Mouse (Mus musculus): Measurements from ENCODE around the gene Spg7. TPM values are rescaled to one million over a fixed set of nuclear protein-coding genes. Genes with fewer than 3 reads are reported as not detected.
"Not testable (repeated sequence)": the region's sequence is repeated elsewhere in the genome, so short reads cannot be mapped to it uniquely, and the experiment has no call there.

Spg7 gene
- polyA plus RNA-seq, 1 experiment, result 63.5 TPM

DNA sequence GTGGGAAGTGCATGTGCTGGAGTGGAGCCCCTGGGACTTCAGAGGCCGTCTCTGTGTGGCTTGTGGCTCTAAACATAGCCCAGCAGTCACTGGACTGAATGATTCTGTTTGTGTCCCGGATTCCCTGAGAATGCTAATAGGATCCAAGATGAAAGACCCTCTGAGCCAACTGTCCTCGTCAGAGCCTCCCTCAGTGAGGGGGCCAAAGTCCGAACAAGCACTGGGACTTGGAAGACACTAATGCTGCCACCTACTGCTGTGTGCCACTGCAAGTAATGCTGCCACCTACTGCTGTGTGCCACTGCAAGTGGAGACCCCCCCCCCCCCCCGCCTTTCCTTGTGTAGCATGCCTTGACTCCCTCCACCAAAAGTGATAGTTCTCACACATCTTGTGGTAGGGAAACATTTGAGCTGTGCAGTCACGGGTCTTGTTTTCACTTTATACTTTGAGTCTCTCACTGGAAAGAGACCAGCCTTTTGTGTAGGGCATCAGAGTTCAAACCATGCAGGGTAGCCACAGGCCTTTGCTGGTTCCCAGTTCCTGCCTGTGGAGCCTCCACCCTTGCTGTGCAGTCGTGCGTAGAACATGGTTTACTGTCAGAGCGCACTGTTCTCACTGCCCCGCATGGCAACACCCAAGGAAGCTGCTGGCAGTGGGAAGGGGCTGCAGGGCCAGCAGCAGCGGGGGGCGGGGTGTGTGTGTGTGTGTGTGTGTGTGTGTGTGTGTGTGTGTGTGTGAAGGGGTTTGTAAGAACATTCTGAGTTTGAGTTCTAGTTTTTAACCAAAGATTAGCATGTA lies 35.2 kb downstream of the Spg7 start:
- DNase-seq (ENCODE audit: low spot score), result no peak

DNA sequence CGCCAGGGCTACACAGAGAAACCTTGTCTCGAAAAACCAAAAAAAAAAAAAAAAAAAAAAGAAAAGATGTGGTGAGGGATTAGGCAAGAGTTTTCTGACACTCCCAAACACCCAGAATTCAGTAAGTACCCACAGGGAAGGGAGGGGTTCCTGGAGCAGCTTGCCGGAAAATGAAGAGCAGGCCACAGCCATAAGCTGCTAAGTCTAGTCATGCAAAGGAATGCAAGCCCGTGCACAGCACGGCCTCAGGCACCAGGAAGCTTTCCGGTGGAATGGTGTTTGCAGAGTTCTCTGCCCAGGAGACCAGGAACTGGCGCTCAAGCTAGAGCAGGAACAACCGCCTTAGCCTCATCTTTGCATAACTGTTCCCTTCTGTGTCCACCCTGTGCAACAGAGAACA lies 37.5 kb downstream of the Spg7 start:
- no peak for DNase-seq (ENCODE audit: low spot score)

DNA sequence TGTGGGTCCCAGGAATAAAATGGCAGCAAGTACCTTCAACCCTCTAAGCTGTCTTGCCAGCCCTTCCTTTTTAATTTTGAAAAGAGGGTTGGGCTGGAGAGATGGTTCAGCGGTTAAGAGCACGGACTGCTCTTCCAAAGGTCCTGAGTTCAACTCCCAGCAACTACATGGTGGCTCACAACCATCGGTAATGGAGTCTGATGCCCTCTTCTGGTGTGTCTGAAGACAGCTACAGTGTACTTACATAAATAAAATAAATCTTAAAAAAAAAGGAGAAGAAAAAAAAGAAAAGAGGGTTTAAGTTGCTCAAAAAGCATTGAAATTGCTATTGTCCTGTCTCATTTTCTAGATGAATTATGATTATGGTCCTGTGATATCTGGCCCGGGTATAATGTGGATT lies 38.5 kb downstream of the Spg7 start:
- no peak for DNase-seq (ENCODE audit: low spot score)

DNA sequence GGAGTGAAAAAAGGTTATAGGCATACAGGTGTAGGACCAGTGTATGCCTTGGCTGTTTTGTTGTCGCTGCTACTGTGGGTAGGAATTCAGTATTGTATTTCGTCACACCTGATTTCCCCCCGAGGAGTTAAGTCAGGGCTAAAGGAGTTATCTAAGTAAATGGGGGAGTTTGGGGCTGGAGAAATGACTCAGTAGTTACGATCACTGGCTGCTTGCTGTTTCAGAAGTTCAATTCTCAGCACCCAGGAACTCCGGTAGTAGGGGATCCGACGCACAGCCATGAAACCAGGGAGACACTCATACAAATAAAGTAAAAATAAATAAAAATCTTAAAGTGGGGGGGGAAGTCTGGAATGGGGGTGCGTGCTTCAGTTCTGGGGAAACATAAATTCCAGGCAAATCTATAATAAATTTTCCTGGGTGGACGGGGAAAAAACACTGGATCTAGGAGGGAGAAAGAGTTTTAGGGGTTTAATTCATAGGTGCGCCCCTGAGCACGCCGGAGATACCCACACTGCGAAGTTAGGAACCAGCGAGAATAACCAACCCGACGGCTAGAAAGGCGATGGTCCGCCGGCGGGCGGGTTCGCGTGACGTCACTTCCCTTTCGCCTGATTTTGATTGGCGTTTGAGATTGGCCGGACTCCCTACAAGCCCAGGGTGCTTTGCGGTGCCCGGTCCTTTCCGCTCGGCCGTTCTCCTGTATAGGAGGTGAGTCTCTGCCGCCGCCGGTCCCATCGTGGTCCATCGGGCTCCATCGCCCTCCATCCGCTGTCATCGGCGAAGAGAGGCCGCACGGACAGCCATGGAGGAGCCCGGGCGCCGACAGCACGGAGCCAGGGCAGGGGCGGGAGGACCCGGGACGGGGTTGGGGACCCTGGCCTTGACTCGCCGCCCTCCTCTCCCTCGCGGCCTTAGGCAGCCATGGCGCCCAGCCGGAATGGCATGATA lies 39.3 kb downstream of the Spg7 start, which contains the start of gene Rpl13:
Gene Rpl13, plus strand, starts transcription at position 616 of the 951 bp plus-strand sequence.
- DNase-seq (ENCODE audit: low spot score), result peak; percentile 95

DNA sequence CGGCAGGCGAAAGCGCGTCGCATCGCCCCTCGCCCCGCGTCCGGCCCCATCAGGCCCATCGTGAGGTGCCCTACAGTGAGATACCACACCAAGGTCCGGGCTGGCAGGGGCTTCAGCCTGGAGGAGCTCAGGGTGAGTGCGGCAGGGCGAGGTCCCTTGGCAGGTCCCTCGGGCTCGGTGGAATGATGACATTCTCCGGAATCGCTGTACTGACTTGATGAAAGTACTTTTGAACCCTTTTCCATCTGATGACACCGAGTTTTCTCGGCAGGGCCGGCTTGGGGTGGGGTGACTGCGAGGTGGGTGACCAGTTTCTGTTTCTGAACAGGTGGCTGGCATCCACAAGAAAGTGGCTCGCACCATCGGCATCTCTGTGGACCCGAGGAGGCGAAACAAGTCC lies 40.1 kb downstream of the Spg7 start:
- not testable (repeated sequence) for DNase-seq (ENCODE audit: low spot score)

DNA sequence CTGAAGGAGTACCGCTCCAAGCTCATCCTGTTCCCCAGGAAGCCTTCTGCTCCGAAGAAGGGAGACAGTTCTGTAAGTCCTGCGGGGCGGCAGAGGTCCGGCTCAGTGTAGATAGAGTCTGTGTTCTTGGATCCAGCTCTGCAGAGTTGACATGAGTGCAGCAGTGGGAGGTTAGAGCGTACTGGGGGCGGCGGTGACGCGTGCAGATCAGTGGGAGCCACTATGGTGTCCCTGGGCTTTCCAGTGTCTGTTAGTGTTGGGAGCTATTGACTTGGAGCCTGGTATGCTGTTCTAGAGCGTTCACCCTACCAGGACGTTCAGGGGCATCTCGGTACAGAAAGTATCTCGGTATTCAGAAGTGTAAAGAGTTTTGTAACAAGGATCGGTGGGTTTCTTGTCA lies 40.5 kb downstream of the Spg7 start:
- no peak for DNase-seq (ENCODE audit: low spot score)

DNA sequence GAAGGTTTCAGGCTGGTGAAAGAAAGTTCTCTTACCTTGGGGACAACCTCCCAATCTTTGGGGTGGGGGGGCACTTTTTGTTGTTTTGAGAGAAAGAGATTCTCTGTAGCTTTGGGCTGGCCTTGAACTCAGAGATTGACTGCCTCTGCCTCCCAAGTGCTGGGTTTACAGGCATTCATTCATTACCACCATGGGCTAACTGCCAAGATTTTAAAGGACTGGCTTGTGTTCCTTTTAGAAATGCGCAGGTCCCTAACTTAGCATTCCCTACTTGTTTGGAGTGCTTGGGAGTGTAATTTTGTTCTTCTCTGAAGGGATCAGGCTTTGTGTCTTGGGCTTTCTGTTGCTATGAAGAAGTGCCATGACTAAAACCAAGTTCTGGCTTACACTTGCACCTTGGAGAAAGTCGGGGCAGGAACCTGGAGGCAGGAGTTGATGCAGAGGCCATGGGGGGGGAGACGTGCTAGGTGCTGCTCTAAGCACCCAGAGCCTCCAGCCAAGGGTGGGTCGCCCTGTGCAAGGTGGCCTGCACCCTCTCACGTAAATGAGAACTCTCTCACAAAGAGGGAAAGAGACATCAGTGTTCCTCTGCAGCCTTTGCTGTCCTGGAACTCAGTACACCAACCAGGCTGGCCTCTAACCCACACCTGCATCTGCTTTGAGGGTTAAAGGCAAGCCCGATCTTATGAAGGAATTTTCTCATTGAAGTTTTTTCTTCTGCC lies 41.5 kb downstream of the Spg7 start:
- DNase-seq (ENCODE audit: low spot score), result no peak

DNA sequence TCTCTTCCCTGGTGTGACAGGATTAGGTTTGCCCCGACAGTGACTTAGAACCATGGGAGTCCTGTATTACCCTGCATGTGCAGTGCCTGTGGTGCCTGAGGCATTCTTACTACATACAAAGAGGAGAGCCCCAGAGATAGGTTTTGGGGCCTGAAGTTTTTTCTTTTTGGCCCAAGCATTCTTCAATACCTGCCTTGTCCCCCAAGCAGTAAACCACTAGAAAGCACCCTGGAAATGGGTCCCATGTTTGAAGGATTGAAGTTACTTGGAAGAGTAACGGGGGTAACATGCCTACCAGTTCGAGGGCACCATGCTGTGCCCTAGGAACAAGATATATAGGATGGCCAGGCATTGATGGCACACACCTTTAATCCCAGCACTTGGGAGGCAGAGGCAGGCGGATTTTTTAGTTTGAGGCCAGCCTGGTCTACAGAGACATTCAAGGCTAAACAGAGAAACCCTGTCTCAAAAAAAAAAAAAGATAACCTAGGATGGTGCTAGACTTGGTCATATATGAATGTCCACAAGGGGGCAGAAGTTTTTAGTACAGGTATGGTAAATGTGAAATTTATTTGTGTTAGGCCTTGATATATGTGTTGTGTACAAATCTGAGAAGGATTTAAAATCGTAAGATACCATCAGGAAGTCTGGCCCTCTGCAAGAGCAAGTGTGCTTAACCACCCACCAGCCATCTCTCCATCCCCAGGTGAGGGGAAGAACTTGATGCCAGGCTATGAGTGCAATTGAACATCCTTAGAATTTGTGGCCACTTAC lies 43.0 kb downstream of the Spg7 start:
- DNase-seq (ENCODE audit: low spot score), result no peak

DNA sequence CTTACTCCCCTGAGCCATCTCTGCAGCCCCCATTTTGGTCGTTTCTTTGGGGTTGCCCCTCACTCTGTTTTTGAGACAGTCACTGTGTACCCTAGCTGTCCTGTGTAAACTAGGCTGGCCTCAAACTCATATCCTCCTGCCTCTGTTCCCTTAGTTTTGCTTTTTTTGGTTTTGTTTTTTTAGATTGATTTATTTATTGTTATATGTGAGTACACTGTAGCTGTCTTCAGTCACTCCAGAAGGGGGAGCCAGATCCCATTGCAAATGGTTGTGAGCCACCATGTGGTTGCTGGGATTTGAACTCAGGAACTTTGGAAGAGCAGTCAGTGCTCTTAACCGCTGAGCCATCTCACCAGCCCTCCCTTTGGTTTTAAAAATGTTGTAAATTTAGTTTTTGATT lies 43.8 kb downstream of the Spg7 start:
- no peak for DNase-seq (ENCODE audit: low spot score)

DNA sequence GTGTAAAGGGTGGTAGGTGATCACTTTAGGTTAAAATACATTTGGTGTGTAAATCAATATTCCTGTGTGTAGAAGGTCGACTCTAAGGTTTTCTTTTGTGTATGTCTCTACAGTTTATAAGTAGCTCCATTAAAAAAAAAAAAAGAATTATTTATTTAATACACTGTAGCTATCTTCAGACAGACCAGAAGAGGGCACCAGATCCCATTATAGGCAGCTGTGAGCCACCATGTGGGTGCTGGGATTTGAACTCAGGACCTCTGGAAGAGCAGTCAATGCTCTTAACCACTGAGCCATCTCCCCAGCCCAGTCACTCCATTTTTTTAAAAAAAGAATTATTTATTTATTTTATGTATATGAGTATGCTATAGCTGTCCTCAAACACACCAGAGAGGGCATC lies 45.3 kb downstream of the Spg7 start:
- DNase-seq (ENCODE audit: low spot score), result no peak

DNA sequence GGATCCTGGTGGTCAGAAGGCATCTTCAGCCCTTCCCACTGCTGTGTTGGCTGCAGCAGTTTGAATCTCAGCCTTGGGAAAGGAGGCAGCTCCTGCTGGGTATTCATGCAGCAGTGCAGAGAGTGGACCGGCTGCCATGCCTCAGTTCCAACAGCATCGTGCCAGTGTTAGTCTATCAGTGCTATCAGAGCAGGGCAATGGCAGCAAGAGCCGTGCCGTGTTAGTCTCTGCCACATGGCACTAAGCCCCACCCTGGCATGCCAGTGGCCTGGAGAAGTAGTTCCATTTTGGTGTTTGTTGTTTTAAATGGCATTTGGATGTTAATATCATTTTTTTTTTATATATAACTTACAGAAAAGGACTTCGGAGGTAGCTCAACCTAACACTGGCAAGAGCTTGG lies 46.2 kb downstream of the Spg7 start:
- no peak for DNase-seq (ENCODE audit: low spot score)

DNA sequence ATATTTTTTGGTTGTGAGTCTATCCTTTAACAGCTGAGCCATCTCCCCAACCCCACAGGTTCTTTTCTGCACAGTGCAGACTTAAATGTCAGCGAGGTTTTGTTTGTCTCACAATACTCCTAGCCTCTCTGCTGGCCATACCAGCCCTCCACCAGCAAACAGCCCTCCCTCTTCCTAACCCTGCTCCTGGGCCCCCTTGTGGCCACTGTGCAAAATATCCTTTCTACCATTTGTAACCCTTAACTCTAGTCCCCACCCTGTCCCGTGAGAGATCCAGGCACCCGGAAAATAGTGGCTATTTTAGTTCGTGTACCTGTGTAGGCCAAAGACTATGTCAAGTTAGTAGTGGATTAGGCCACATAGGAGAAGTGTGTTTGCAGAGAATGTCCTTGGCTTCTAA lies 47.9 kb downstream of the Spg7 start:
- DNase-seq (ENCODE audit: low spot score), result no peak

DNA sequence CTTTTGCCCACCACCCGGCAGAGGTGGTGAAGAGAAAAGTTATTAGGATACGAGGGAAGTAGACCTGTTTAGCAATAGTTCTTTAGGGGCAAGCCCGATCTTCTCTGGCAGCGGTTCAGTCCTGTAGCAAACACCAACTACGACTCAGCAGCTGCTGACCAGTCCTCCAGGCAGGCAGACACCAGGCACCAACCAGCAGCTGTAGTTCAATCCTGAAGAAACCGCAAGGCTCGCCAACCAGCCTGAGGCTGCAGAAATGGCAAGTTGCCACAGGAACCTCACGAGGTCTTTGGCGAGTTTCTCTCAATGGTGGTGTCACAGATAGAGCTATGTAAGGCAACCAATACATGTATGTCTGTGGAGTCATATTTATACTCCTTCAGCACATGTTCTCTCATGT lies 50.1 kb downstream of the Spg7 start:
- no peak for DNase-seq (ENCODE audit: low spot score)

DNA sequence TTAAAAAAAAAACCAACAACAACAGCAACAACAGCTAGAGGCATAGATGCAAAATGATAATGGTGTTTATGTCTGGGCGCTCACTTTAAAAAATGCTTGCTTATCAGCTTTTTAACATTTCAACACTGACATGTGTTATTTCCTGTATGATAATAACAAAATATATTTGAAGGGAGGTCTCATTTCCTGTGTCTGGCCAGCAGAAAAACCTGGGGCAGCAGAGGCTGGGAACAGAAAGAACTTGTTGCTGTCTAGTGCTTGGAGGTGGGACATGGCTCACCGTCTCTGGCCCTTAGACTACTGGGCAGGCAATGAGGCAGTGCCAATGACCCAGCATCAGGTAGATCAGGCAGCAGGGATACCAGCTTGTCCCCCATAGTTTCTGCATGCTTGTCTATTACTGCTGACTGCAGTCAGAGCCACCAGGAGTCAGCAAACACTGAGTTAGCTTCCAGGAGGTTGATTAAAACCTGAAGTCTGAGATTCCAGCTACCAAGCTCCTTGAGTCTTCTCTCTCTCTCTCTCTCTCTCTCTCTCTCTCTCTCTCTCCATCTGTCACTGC lies 51.2 kb downstream of the Spg7 start:
- no peak for DNase-seq (ENCODE audit: low spot score)

DNA sequence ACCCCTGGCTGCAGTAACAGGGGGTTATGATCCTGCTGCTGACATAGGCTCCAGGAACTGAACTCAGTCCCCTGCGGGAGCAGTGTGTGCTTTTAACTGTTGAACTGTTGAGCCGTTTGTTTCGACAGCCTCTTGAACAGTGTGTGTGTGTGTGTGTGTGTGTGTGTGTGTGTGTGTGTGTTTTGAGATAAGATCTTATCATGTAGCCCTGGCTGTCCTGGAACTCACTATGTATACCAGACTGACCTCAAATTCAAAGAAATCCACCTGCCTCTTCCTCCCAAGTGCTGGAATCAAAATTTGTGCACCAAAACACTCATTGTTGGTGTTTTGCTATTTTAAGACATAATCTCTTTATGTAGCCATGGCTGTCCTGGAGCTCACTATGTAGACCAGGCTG lies 51.9 kb downstream of the Spg7 start:
- DNase-seq (ENCODE audit: low spot score), result no peak

DNA sequence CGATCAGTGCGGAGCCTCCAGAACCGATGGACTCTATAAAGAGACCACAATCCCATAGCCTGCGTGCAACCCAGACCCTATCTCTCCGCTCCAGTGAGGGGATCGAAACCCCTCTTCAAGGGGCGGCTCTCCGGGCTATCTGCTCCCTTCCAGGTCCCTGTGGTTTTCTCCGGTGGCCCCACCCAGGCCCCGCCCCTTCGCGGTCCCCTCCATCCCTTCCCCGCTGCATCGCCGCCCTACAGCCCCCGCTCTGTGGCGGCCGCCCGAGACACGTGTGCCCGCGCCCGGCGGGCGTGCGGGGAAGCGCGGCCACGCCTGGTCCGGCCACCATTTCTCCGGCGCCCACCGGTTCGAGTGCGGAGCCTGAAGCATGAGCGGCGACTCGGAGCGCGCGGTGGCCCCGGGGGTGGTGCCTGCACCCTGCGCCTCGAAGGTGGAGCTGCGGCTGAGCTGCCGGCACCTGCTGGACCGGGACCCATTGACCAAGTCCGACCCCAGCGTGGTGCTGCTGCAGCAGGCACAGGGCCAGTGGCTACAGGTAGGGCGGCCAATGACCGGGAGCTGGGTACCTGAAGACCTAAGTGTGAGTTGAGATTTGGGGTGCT lies 54.5 kb downstream of the Spg7 start, which contains the start of gene Cpne7:
Gene Cpne7, plus strand, starts transcription at position 248 of the 605 bp plus-strand sequence.
- no peak for DNase-seq (ENCODE audit: low spot score)

DNA sequence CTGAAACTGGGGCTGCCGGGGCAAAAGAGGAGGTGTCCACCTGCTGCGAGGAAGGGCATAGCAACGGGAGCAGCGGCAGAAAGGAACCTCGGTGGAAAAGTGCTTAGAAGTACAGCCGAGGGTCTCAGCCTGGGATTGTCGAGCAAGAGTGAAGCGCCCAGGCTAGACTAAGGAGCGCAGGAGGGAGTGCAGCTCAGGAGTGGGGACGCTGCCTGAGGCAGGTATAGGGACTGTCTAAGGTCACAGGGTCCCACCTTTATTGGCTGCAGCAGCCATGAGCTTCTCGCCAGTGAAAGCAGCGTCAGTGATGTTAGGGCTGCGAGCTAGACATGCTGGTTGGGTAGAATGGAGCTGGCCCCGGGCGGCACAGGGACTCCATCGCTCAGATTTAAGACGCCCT lies 55.0 kb downstream of the Spg7 start:
- DNase-seq (ENCODE audit: low spot score), result no peak

DNA sequence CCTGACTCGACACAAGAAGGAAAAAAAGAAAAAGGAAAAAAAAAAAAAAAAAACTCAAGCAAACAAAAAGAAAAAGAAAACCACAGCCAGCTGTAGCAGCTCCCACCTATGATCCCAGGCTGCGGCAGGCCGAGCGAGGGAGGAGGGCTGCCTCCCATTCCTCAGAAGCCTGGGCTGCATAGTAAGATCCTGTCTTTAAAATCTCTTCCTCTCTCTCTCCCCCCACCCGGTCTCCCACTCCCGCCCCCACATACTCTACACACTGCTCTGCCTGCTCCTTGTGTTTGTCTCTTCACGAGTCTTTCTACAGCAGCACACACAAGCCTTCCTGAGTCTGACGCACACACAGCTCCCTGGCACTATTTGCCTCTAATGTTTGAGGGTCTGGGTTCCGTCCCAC lies 59.3 kb downstream of the Spg7 start:
- no peak for DNase-seq (ENCODE audit: low spot score)

DNA sequence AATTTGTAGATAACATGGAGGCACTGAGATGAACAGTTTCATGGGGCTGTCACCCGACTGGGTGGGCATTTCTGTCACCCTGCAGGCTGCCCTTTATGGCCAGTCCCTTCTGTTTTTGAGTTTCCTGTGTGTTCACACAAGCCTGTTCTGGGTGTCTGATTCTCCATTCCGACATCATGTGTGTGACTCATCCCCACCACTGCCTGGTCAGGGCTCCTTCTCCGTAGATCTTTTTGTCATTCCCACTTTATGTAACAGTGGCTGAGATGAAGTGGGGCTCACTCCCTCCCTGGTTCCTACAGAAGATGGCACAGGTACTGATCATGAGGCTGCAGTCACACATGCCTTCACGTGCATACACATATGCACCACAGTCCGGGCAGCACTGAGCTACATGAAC lies 59.9 kb downstream of the Spg7 start:
- no peak for DNase-seq (ENCODE audit: low spot score)

DNA sequence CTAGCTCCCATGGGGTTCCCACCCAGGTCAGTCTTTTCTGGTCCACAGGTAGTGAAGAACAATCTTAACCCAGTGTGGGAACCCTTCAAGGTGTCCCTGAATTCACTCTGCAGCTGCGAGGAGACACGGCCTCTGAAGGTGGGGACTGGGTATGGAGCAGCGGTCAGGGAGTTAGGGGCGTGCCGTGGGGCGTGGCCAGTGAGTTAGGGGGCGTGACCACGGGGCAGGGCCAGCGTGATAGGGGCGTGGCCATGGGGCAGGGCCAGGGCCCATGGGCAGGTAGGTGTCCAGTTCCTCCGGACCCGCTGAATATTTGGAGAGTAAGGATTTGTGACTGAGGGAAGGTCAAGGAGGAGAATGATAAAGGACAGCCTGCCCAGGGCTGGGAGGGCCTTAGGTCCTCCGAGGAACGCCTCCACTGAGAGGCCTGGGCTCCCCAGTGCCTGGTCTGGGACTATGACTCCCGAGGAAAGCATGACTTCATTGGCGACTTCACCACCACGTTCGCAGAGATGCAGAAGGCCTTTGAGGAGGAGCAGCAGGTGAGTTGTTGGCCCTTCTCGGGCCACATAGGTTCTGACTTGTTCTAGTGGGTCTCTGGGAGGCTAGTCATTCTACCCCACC lies 63.6 kb downstream of the Spg7 start:
- no peak for DNase-seq (ENCODE audit: low spot score)

All from urinary bladder, adult 2 months (tissue).